Mouse (Mus musculus): Measurements from ENCODE around the gene Oaz2.

DNA sequence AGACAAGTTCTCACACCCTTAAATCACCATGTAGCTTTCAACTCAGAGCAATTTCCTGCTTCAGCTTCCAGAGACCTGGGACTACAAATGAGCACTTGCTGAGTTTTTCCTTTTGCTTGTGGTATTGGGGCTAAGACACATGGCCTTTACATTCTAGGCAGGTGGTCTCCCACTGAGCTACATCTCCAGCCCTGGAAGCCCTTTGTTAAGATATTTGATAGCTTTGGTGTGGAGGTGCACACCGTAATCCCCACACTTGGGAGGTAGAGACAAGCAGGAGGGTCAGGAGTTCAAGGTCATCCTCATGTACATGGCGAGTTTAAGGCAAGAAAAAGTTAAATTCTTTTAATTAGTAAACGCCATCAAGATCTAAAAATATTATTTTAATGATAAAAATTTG lies 14.4 kb downstream of the Oaz2 start:
- TF ChIP-seq CTCF (IDR thresholded peaks at IDR 0.05; ENCODE audit: low read depth, low read length) = no peak
- TF ChIP-seq GATA1 (IDR thresholded peaks at IDR 0.05; ENCODE audit: borderline replicate concordance, low read length) = no peak
- TF ChIP-seq TAL1 (conservative IDR thresholded peaks at IDR 0.05; ENCODE audit: low read depth, low read length) = no peak
- TF ChIP-seq GATA2 (IDR thresholded peaks at IDR 0.05; ENCODE audit: borderline replicate concordance, low read depth, low read length) = no peak

Data from G1E (cell line).